Mouse (Mus musculus): ENCODE measurements at regions not wholly inside any gene's neighbourhood (a gene's known extent, or its start where the extent isn't known, plus 50 kb on each side); places are given as distances from the start of the nearest gene placed in this dataset.

DNA sequence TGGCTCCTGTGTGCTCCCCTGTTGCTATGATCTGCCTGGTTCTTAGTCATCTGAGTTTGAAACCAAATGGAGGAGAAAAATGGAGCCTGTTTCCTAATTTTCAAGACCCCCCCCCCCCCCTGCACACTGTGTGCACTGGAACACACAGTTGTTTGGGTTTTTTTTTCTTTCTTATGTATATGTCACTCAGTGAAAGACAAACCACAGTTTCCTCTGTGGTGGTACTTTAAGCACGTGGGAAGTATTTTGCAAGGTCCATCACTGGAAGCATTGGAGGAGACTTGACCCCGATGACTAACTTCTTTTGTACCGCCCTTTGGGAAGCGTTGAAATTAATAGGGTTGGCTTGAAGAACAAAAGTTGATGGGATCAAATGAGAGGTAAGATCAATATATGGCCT is 211.5 kb upstream of the Tas2r119 start:
- WGBS = 92% methylated on average over 4 of the region's 4 CpGs
- no peaks in the 10 kb centered on the region for H3K27me3 ChIP-seq
- H3K4me1 ChIP-seq = no peaks in the 10 kb centered on the region
- no peaks in the 10 kb centered on the region for H3K36me3 ChIP-seq (replicated peaks)
- no peak overlapping the region for H3K4me3 ChIP-seq (replicated peaks)
- no peak for ATAC-seq (ENCODE audit: low FRiP score)
- H3K9me3 ChIP-seq = no peaks in the 10 kb centered on the region
- H3K4me2 ChIP-seq = no peak overlapping the region
- no peak overlapping the region for H3K27ac ChIP-seq
- no peak overlapping the region for H3K9ac ChIP-seq

DNA sequence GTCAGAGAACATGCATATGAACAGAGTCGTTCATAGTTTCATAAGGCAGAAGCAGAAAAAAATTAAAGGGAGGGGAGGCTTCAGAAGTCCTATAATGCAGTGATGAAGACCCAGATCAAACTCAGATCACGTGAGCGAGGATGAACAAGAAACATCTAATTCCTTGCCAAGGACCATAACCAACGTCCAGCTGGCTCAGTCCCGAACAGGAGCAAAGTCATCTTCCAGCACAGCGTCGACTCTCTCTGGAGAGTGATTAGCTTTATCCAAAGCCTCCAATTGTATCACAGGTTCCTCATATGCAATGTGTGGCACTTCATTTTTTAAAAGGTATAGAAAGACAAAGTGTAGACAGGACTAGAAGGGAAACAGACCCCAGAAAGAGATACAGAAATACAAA is 204.2 kb upstream of the Tas2r119 start:
- no peak overlapping the region for H3K27ac ChIP-seq
- no peak for ATAC-seq (ENCODE audit: low FRiP score)
- H3K9ac ChIP-seq = no peak overlapping the region
- no peaks in the 10 kb centered on the region for H3K4me1 ChIP-seq
- H3K4me3 ChIP-seq (replicated peaks) = no peak overlapping the region
- 90% methylated on average over 7 of the region's 7 CpGs for WGBS
- H3K27me3 ChIP-seq = no peaks in the 10 kb centered on the region
- H3K9me3 ChIP-seq = no peaks in the 10 kb centered on the region
- no peaks in the 10 kb centered on the region for H3K36me3 ChIP-seq (replicated peaks)
- H3K4me2 ChIP-seq = no peak overlapping the region

DNA sequence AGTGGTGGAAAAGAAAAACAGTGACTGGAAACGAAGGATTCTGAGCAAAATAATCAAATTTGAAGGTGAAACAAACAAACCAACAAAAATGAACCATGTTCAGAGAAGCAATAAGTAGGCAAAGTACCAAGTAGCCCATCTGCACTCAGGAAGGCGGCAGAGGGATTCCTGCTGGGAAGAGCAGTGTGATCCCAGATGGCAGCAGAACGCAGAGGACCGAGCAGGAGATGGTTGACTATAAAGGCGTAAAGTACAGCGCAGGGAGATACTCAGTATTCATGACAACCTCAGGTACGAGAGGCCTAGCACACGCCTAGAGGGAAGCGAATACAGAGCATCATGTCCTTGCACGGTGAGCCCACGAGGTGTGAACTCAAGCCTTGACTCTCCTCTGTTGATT is 203.2 kb upstream of the Tas2r119 start:
- no peak overlapping the region for H3K4me2 ChIP-seq
- H3K9me3 ChIP-seq = no peaks in the 10 kb centered on the region
- no peak overlapping the region for H3K27ac ChIP-seq
- no peaks in the 10 kb centered on the region for H3K27me3 ChIP-seq
- no peaks in the 10 kb centered on the region for H3K4me1 ChIP-seq
- no peak for ATAC-seq (ENCODE audit: low FRiP score)
- no peak overlapping the region for H3K9ac ChIP-seq
- H3K4me3 ChIP-seq (replicated peaks) = no peak overlapping the region
- 88% methylated on average over 11 of the region's 11 CpGs for WGBS
- no peaks in the 10 kb centered on the region for H3K36me3 ChIP-seq (replicated peaks)

DNA sequence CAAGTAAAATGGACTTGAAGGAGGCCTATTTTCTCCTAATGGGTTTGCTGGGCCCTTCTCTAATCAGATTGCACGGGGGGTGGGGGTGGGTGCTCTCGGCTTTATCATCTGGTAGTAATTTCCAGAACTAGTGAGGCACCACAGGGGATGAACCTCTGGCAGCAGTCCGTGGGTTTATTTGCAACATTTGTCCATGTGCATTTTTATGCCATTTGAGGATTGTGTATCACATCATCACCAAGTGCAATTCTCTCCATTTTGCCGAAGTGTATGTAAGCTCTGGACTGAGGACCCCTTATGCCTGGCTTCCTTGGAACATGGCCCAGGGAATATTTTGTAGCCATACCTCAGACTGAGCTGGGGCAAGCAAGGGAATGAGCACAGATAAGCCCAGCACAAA is 200.6 kb upstream of the Tas2r119 start:
- no peak for ATAC-seq (ENCODE audit: low FRiP score)
- Histone ChIP-seq H3K27me3 (no peaks in the 10 kb centered on the region), H3K4me1 (no peaks in the 10 kb centered on the region), H3K4me3 (replicated peaks) (no peak overlapping the region), H3K9ac (no peak overlapping the region), H3K9me3 (no peaks in the 10 kb centered on the region), H3K4me2 (no peak overlapping the region), H3K27ac (no peak overlapping the region), H3K36me3 (replicated peaks) (no peaks in the 10 kb centered on the region)
- WGBS = 80% methylated on average over 4 of the region's 4 CpGs

DNA sequence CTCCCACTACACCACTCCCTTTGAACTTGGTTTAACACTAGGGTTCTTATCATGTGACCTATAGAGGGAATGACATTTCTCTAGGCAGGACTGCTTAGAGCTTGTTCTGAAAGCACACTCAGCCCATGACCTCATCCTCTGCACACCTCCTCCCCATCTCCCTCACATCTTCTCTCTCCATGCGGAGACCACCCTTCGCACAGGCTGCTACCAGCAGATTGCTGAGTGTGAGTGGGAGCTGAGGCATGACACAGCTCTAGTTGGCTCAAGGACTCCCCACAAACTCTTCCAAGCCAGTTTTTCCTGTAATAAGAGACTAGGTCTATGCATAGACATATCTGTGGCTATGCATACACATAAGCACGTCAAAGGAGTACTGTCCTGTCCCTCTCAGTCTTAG is 199.5 kb upstream of the Tas2r119 start:
- H3K27me3 ChIP-seq = no peaks in the 10 kb centered on the region
- WGBS = 89% methylated on average over 3 of the region's 3 CpGs
- no peaks in the 10 kb centered on the region for H3K36me3 ChIP-seq (replicated peaks)
- H3K9me3 ChIP-seq = no peaks in the 10 kb centered on the region
- ATAC-seq (ENCODE audit: low FRiP score) = no peak
- H3K4me3 ChIP-seq (replicated peaks) = no peak overlapping the region
- no peak overlapping the region for H3K27ac ChIP-seq
- H3K4me1 ChIP-seq = no peaks in the 10 kb centered on the region
- no peak overlapping the region for H3K4me2 ChIP-seq
- no peak overlapping the region for H3K9ac ChIP-seq

DNA sequence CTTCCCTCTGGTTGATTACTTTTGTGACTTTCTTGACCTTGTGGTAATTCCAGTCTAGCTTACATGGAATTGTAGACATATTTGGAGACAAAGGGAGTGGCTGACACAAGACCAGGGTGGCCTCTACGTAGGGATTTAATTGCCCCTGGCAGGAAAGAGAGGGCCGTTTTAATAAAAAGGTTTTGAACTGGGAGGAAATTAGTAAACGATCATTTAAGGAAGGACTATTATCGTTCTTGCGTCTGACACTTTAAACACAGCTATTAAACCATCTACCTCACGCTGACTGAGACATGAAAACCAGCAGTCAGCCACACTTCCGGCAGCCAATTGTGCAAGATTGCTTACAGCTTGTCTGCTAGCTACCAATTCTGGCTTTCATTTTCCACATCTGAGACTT is 197.1 kb upstream of the Tas2r119 start:
- Histone ChIP-seq H3K4me2 (no peak overlapping the region), H3K27me3 (no peaks in the 10 kb centered on the region), H3K27ac (no peak overlapping the region), H3K4me3 (replicated peaks) (no peak overlapping the region), H3K4me1 (no peaks in the 10 kb centered on the region), H3K9ac (no peak overlapping the region), H3K9me3 (no peaks in the 10 kb centered on the region), H3K36me3 (replicated peaks) (no peaks in the 10 kb centered on the region)
- peak; percentile 46; the same call in 1 of the 2 replicates for ATAC-seq (ENCODE audit: low FRiP score)
- WGBS = 39% methylated on average over 7 of the region's 7 CpGs

DNA sequence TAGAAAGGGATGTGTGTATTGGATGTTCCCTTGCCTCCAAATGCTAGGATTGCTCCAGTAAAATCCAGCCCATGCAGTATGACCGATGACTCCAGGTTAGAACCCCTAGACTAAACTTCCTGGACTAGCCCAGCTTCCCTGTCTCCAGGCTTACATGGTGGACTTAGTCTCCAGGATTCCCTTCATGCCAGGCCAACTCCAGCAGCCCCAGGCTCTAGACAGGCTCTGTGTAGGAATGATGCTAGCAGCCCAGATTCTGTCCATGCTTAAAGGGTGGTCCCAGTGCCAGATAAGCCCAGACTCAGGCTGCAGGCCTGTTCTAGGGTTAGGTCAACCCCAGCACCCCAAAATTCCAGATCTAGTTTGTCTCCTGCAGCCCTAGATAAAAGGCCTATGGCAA is 196.3 kb upstream of the Tas2r119 start:
- Histone ChIP-seq H3K27me3 (no peaks in the 10 kb centered on the region), H3K36me3 (replicated peaks) (no peaks in the 10 kb centered on the region), H3K9ac (no peak overlapping the region), H3K9me3 (no peaks in the 10 kb centered on the region), H3K27ac (no peak overlapping the region), H3K4me3 (replicated peaks) (no peak overlapping the region), H3K4me1 (no peaks in the 10 kb centered on the region), H3K4me2 (no peak overlapping the region)
- ATAC-seq (ENCODE audit: low FRiP score) = no peak
- WGBS = 94% methylated on average over 1 of the region's 1 CpGs

DNA sequence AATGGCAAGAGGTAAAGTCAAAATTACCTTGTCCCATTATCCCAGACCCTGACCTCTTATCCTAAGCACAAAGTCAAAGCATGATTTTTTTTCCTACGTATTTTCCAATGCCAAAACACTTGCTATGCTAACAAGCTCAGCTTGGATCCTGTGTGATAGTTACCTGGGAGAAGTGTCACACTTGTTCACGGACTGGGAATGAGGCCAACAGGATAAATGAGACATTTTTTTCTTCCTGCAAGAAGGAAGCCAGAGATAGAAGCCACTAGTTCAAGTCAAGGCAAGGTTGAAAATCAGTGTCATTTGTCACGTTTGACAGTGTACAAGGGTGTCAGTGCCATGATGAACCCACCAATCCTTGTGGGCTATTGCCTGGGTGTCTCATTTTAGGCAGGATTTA is 189.8 kb upstream of the Tas2r119 start:
- H3K4me2 ChIP-seq = no peak overlapping the region
- 84% methylated on average over 3 of the region's 3 CpGs for WGBS
- no peaks in the 10 kb centered on the region for H3K27me3 ChIP-seq
- H3K9me3 ChIP-seq = no peaks in the 10 kb centered on the region
- H3K4me3 ChIP-seq (replicated peaks) = no peak overlapping the region
- H3K9ac ChIP-seq = no peak overlapping the region
- H3K4me1 ChIP-seq = peaks cover 6% of the 10 kb centered on the region; the same call in 1 of the 2 replicates
- no peaks in the 10 kb centered on the region for H3K36me3 ChIP-seq (replicated peaks)
- ATAC-seq (ENCODE audit: low FRiP score) = no peak
- no peak overlapping the region for H3K27ac ChIP-seq

DNA sequence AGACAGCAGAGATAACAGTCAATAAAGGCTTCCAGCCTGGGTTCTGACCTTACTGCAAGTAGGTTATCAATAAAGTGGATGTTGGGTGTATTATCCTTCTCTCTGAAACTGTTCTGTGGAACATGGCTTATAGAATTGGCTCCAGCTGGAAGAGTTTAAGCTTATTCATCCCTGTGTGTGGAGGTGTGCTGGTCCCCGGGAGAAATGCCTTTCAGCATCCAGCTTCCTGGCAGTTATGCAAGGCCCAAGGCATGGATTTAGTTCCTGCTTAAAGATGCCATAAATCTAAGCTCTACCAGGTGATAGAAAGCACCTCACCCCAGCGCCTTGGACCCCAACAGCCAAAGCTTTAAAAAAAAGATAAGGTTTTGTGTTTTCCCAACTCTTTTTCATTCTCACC is 188.0 kb upstream of the Tas2r119 start:
- H3K27me3 ChIP-seq = no peaks in the 10 kb centered on the region
- WGBS = 79% methylated on average over 2 of the region's 2 CpGs
- no peak for ATAC-seq (ENCODE audit: low FRiP score)

DNA sequence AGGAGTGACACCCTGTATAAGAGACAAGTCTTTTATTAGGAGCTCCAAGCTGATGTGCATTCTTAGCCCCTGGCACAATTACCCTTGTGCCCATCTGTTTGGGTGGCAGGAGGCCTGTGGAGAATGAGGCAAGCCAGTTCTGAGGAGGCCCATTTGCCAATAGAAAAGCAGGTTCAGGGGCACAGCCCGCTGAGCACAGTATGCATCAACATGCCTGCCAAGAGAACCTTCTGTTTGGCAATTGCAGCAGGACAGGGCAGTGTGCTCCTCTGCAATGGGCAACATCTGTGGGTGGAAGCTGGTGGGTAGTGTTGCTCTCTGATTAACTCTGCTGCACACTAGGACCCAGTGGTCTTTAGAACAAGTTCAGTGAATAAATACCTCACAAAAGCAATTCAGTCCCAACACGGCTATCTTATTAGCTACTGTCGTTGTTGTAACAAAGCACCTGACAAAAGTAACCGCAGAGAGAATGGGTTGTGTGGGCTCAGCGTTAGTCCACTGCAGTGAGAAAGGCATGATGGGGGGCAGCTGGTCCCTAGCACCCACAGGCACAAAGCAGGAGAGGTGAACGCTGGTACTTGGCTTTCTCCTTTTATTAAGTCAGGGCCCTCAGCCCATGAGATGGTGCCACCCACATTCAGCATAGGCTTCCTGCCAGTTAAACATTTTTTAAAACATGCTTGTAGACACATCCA is 187.3 kb upstream of the Tas2r119 start:
- no peaks in the 10 kb centered on the region for H3K9me3 ChIP-seq
- WGBS = 35% methylated on average over 6 of the region's 6 CpGs
- H3K4me1 ChIP-seq = peaks cover 6% of the 10 kb centered on the region; the same call in 1 of the 2 replicates
- H3K36me3 ChIP-seq (replicated peaks) = no peaks in the 10 kb centered on the region
- no peak overlapping the region for H3K9ac ChIP-seq
- H3K4me3 ChIP-seq (replicated peaks) = no peak overlapping the region
- no peak overlapping the region for H3K4me2 ChIP-seq
- peak; percentile 81; the same call in 1 of the 2 replicates for ATAC-seq (ENCODE audit: low FRiP score)
- H3K27ac ChIP-seq = peak overlapping the region; percentile 66
- H3K27me3 ChIP-seq = no peaks in the 10 kb centered on the region

More for the DNA sequence above, 188.0 kb upstream of the Tas2r119 start:
- H3K4me3 ChIP-seq (replicated peaks) = no peak overlapping the region
- peaks cover 6% of the 10 kb centered on the region; the same call in 1 of the 2 replicates for H3K4me1 ChIP-seq
- H3K27ac ChIP-seq = 0 out of 2 replicates have a peak overlapping the region, but pooled peaks have one; percentile 66
- H3K36me3 ChIP-seq (replicated peaks) = no peaks in the 10 kb centered on the region
- no peak overlapping the region for H3K9ac ChIP-seq
- no peaks in the 10 kb centered on the region for H3K9me3 ChIP-seq
- H3K4me2 ChIP-seq = no peak overlapping the region

DNA sequence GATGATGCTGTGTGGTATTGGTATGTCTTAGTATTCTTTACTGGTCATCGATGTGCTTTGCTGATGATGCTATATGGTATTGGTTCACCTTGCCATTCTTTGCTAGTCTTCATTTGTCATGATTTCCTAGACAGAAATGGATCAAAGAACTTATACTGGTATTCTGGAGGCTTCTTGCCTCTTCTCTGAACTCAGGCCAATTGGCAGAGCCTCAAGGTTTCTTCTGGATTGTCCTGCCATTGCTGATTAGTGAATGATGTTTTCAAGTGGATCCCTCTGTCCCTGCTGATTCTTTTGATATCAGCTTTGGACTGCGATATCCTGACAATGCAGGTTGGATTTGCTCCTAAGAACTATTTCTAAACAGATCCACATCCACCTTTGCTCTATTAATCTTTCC is 179.1 kb upstream of the Tas2r119 start:
- no peaks in the 10 kb centered on the region for H3K36me3 ChIP-seq (replicated peaks)
- no peaks in the 10 kb centered on the region for H3K27me3 ChIP-seq
- no peak overlapping the region for H3K9ac ChIP-seq
- H3K4me1 ChIP-seq = peaks cover 5% of the 10 kb centered on the region
- no peak overlapping the region for H3K4me2 ChIP-seq
- no peaks in the 10 kb centered on the region for H3K9me3 ChIP-seq
- ATAC-seq (ENCODE audit: low FRiP score) = no peak
- no peak overlapping the region for H3K4me3 ChIP-seq (replicated peaks)
- H3K27ac ChIP-seq = no peak overlapping the region
- WGBS = 92% methylated on average over 2 of the region's 2 CpGs

DNA sequence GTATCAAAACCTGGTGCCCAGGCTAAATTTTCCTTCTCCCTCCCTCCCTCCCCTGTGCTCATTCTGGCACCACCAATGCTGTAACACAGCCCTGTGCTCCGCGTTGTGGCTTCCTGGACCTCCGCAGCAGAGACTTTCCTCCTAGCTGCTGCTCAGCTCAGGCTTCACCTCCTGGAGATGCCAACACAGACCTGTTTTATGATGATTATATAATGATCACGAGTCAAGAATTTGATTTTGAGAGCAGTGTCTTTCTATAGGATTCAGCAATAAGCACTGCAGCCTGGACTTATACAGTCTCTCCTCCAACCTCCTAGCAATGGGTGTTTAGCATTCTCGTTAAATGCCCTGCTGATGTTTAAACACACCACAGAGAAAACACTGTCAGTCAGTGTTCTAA is 177.5 kb upstream of the Tas2r119 start:
- H3K27me3 ChIP-seq = no peaks in the 10 kb centered on the region
- H3K9me3 ChIP-seq = no peaks in the 10 kb centered on the region
- H3K27ac ChIP-seq = no peak overlapping the region
- no peak overlapping the region for H3K4me2 ChIP-seq
- no peak overlapping the region for H3K9ac ChIP-seq
- no peaks in the 10 kb centered on the region for H3K36me3 ChIP-seq (replicated peaks)
- no peak for ATAC-seq (ENCODE audit: low FRiP score)
- WGBS = 74% methylated on average over 5 of the region's 5 CpGs
- peaks cover 21% of the 10 kb centered on the region for H3K4me1 ChIP-seq
- H3K4me3 ChIP-seq (replicated peaks) = no peak overlapping the region

DNA sequence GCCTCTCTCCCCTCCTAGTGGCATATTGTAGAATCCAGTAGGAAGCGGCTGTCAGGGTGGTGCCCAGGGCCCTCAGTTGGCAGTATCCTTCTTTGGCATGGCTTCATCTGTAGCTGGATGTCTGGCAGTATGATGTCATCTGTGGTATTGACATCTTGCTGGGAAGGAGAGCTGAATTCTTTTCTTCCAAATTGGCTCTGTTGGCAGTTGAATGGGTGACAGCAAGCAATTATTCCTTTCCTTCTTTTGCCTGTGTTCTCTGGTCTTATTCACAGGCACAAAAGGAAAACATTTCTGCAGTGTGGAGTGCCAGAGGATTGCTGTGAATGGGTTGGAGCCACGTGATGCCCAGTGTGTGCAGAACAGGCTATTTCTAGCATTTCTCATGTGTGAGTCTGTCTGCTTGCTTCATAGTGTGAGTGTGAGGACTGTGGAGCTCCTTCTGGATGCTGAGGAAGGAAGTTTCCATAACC is 174.1 kb upstream of the Tas2r119 start:
- H3K27ac ChIP-seq = peak overlapping the region; percentile 86
- peak; percentile 94 for ATAC-seq (ENCODE audit: low FRiP score)
- peak overlapping the region; percentile 25; the same call in 1 of the 2 replicates for H3K4me2 ChIP-seq
- 23% methylated on average over 2 of the region's 2 CpGs for WGBS
- H3K4me3 ChIP-seq (replicated peaks) = no peak overlapping the region
- no peaks in the 10 kb centered on the region for H3K9me3 ChIP-seq
- no peak overlapping the region for H3K9ac ChIP-seq
- H3K27me3 ChIP-seq = no peaks in the 10 kb centered on the region
- no peaks in the 10 kb centered on the region for H3K36me3 ChIP-seq (replicated peaks)
- H3K4me1 ChIP-seq = peaks cover 23% of the 10 kb centered on the region
